Mouse (Mus musculus): ENCODE measurements around the gene H2-DMb2. TPM values are rescaled to one million over a fixed set of nuclear protein-coding genes. Genes with fewer than 3 reads are reported as not detected.

The H2-DMb2 gene
- polyA plus RNA-seq, 1 experiment from 2014 or later = not detected

DNA sequence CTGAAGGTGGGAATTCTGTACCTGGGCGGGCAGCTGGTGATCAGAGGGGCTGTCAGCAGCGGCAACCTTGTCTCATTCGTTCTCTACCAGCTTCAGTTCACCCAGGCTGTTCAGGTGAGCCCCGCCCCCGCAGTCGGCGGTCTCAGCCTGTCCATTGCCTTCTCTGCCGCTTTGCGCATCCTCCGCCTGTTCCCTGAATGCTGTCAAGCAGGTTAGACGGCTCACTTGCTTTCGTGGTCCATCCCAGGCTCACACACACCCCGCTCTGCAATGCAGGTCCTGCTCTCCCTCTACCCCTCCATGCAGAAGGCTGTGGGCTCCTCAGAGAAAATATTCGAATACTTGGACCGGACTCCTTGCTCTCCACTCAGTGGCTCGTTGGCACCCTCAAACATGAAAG, 49.7 kb downstream of the H2-DMb2 start:
- Histone ChIP-seq H3K4me3 (no peak overlapping the region), H3K27me3 (peaks cover 92% of the 10 kb centered on the region), H3K27ac (no peak overlapping the region), H3K36me3 (ENCODE audit: poor library complexity, severe bottlenecking) (no peaks in the 10 kb centered on the region), H3K9me3 (replicated peaks) (no peaks in the 10 kb centered on the region), H3K9ac (no peak overlapping the region), H3K4me1 (peaks cover 16% of the 10 kb centered on the region), H3K4me2 (no peak overlapping the region)
- WGBS = 21% methylated on average over 16 of the region's 16 CpGs
- ATAC-seq = no peak

- WGBS = 51% methylated on average over 8 of the region's 8 CpGs
Measured at GRCm38 (mm10) chr17:34193468-34193867, 50.4 kb downstream of the H2-DMb2 start.

GRCm38 (mm10) chr17:34194723-34195122, 51.6 kb downstream of the H2-DMb2 start:
- Histone ChIP-seq H3K4me2 (no peak overlapping the region), H3K27ac (no peak overlapping the region), H3K4me3 (no peak overlapping the region), H3K9ac (no peak overlapping the region), H3K27me3 (peaks cover 94% of the 10 kb centered on the region), H3K36me3 (ENCODE audit: poor library complexity, severe bottlenecking) (no peaks in the 10 kb centered on the region), H3K4me1 (peaks cover 17% of the 10 kb centered on the region), H3K9me3 (replicated peaks) (no peaks in the 10 kb centered on the region)
- 85% methylated on average over 4 of the region's 4 CpGs for WGBS
- ATAC-seq = no peak

More at GRCm38 (mm10) chr17:34193468-34193867, 50.4 kb downstream of the H2-DMb2 start:
- Histone ChIP-seq H3K27me3 (peaks cover 92% of the 10 kb centered on the region), H3K9ac (no peak overlapping the region), H3K4me3 (no peak overlapping the region), H3K9me3 (replicated peaks) (no peaks in the 10 kb centered on the region), H3K4me1 (peaks cover 17% of the 10 kb centered on the region), H3K27ac (no peak overlapping the region), H3K4me2 (no peak overlapping the region), H3K36me3 (ENCODE audit: poor library complexity, severe bottlenecking) (no peaks in the 10 kb centered on the region)
- no peak for ATAC-seq

DNA sequence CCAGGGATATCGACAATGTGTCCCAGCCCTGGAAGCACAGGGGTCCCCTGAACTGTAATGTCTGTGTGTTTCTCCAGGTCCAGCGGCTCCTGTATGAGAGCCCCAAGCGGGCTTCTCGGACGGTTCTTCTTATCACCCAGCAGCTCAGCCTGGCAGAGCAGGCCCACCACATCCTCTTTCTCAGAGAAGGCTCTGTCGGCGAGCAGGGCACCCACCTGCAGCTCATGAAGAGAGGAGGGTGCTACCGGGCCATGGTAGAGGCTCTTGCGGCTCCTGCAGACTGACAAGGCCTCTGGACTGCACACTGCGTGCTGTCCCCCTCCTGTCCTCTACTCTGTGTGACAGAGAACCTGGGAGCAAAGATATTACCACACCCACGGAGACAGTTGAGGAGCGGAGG, 53.4 kb downstream of the H2-DMb2 start:
- 33% methylated on average over 12 of the region's 12 CpGs for WGBS
- Histone ChIP-seq H3K27me3 (peaks cover 94% of the 10 kb centered on the region), H3K9me3 (replicated peaks) (no peaks in the 10 kb centered on the region), H3K4me2 (0 out of 2 replicates have a peak overlapping the region, but pooled peaks have one; percentile 63), H3K4me1 (peaks cover 17% of the 10 kb centered on the region), H3K27ac (no peak overlapping the region), H3K36me3 (ENCODE audit: poor library complexity, severe bottlenecking) (no peaks in the 10 kb centered on the region), H3K9ac (no peak overlapping the region), H3K4me3 (peak overlapping the region; percentile 39)
- ATAC-seq = no peak

GRCm38 (mm10) chr17:34196941-34197894, 54.1 kb downstream of the H2-DMb2 start, which contains the start of gene Psmb8:
Gene Psmb8, plus strand, starts transcription at chr17:34197721.
- no peaks in the 10 kb centered on the region for H3K9me3 ChIP-seq (replicated peaks)
- WGBS = 5% methylated on average over 41 of the region's 41 CpGs
- H3K27ac ChIP-seq = no peak within 1 kb of the TSS
- H3K9ac ChIP-seq = peak within 1 kb of the TSS; percentile 60
- peaks cover 90% of the 10 kb centered on the region for H3K27me3 ChIP-seq
- no peaks in the 10 kb centered on the region for H3K36me3 ChIP-seq (ENCODE audit: poor library complexity, severe bottlenecking)
- peak within 1 kb of the TSS; percentile 63 for H3K4me2 ChIP-seq
- peak within 1 kb of the TSS; percentile 39 for H3K4me3 ChIP-seq
- peak; percentile 84 for ATAC-seq
- peaks cover 17% of the 10 kb centered on the region for H3K4me1 ChIP-seq

GRCm38 (mm10) chr17:34197904-34198520, 54.9 kb downstream of the H2-DMb2 start:
- Histone ChIP-seq H3K4me1 (peaks cover 17% of the 10 kb centered on the region), H3K27ac (no peak overlapping the region), H3K9me3 (replicated peaks) (no peaks in the 10 kb centered on the region), H3K36me3 (ENCODE audit: poor library complexity, severe bottlenecking) (no peaks in the 10 kb centered on the region), H3K9ac (no peak overlapping the region), H3K4me3 (peak overlapping the region; percentile 39), H3K27me3 (peaks cover 86% of the 10 kb centered on the region), H3K4me2 (peak overlapping the region; percentile 63)
- 2% methylated on average over 32 of the region's 32 CpGs for WGBS
- no peak for ATAC-seq

DNA sequence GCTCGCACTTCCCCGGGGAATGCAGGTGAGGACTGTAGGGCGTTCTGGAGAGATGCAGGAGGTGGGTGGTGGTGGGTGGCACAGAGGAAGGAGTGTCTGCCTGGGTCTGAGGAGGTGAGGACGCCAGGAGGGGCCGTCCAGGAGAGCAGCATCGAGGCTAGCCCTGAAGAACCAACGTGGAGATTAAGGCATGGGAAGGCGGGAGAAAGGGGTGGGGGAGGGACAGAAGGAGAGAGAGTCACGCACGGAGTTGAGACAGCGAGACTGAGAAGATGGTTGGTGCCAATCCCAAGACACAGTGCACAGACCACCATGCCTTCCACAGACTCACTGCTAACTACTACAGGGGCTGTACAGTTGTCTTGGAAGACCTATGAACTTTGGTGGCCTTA, 55.4 kb downstream of the H2-DMb2 start:
- Histone ChIP-seq H3K9ac (no peak overlapping the region), H3K27ac (no peak overlapping the region), H3K4me1 (peaks cover 17% of the 10 kb centered on the region), H3K4me2 (peak overlapping the region; percentile 63), H3K9me3 (replicated peaks) (no peaks in the 10 kb centered on the region), H3K4me3 (peak overlapping the region; percentile 39), H3K36me3 (ENCODE audit: poor library complexity, severe bottlenecking) (no peaks in the 10 kb centered on the region), H3K27me3 (peaks cover 87% of the 10 kb centered on the region)
- 6% methylated on average over 11 of the region's 11 CpGs for whole genome bisulfite sequencing
- no peak for ATAC-seq

DNA sequence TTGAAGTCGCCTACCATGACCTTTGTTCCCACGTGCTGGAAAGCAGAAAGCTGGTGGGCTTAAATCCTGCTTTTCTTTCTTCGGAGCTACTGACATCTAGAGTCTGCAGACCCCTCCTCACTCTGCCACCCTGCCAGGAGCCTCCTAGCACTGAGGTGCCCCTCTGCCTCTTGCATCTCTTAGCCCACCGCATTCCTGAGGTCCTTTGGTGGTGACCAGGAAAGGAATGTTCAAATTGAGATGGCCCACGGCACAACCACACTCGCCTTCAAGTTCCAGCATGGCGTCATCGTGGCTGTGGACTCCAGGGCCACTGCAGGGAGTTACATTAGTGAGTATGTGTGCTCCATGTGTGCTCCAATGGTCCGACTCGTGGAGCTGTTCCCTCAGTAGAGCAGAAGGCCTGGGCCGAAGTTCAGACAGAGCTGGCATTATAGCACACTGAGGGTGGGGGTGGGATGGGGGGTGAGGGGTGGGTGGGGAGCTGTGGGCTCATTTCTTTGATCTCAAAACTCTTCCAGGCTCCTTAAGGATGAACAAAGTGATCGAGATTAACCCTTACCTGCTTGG, 56.0 kb downstream of the H2-DMb2 start:
- H3K9ac ChIP-seq = no peak overlapping the region
- peaks cover 86% of the 10 kb centered on the region for H3K27me3 ChIP-seq
- H3K4me1 ChIP-seq = peaks cover 17% of the 10 kb centered on the region
- H3K4me2 ChIP-seq = no peak overlapping the region
- no peak overlapping the region for H3K27ac ChIP-seq
- H3K9me3 ChIP-seq (replicated peaks) = no peaks in the 10 kb centered on the region
- no peaks in the 10 kb centered on the region for H3K36me3 ChIP-seq (ENCODE audit: poor library complexity, severe bottlenecking)
- H3K4me3 ChIP-seq = no peak overlapping the region
- 55% methylated on average over 12 of the region's 12 CpGs for WGBS
- ATAC-seq = no peak

DNA sequence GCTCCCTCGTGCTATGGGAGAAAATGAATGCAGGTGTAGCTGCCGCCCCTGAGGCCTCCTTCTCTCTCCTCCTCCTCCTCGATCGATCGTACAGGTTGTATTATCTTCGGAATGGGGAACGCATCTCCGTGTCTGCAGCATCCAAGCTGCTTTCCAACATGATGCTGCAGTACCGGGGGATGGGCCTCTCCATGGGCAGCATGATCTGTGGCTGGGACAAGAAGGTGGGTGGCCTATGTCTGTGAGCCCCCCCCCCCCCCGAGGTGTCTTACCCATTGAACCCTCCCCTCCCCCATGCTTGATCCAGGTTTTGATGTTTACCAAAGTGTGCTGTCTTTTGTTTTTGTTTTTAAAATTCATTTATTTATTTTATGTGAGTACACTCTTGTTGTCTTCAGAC, 56.9 kb downstream of the H2-DMb2 start:
- no peak overlapping the region for H3K4me3 ChIP-seq
- no peak overlapping the region for H3K27ac ChIP-seq
- no peaks in the 10 kb centered on the region for H3K9me3 ChIP-seq (replicated peaks)
- H3K4me1 ChIP-seq = peaks cover 21% of the 10 kb centered on the region
- no peak overlapping the region for H3K4me2 ChIP-seq
- no peaks in the 10 kb centered on the region for H3K36me3 ChIP-seq (ENCODE audit: poor library complexity, severe bottlenecking)
- 81% methylated on average over 10 of the region's 10 CpGs for WGBS
- H3K9ac ChIP-seq = no peak overlapping the region
- peaks cover 85% of the 10 kb centered on the region for H3K27me3 ChIP-seq
- ATAC-seq = no peak

GRCm38 (mm10) chr17:34200772-34201505, 57.8 kb downstream of the H2-DMb2 start:
- Histone ChIP-seq H3K9ac (no peak overlapping the region), H3K4me2 (no peak overlapping the region), H3K27ac (no peak overlapping the region), H3K9me3 (replicated peaks) (no peaks in the 10 kb centered on the region), H3K36me3 (ENCODE audit: poor library complexity, severe bottlenecking) (no peaks in the 10 kb centered on the region), H3K27me3 (peaks cover 85% of the 10 kb centered on the region), H3K4me3 (no peak overlapping the region), H3K4me1 (peaks cover 28% of the 10 kb centered on the region)
- ATAC-seq = no peak
- WGBS = 86% methylated on average over 16 of the region's 16 CpGs
